Mouse (Mus musculus): ENCODE data around the gene Dync2li1. TPM values are rescaled to one million over a fixed set of nuclear protein-coding genes. Genes with fewer than 3 reads are reported as not detected.

The Dync2li1 gene
- polyA plus RNA-seq, 1 experiment from 2014 or later, result 11.9 TPM

DNA sequence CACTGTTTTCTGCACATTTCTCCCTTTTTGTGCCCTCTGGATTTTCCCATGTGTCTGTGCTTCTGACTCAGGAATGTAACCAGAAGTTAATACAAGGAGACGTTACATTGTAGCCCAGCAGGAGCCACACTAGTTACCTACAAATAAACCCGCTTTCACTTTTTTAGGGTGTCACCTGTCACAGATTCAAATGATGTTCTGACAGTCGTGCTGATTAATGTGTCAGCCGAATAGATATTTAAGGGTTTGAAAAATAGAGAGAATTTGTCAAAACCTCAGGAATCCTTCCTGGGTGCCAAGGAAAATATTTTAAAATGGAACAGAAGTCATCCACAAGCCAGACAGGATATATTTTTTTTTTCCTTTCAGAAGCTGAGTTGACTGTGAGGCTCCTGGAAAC, 59.0 kb downstream of the Dync2li1 start:
- Histone ChIP-seq H3K9me3 (replicated peaks; ENCODE audit: control insufficient read depth, low read length) (no peaks in the 10 kb centered on the region), H3K4me1 (ENCODE audit: control insufficient read depth, insufficient read depth, low read length) (no peaks in the 10 kb centered on the region), H3K4me3 (ENCODE audit: low read depth, low read length) (no peak overlapping the region), H3K36me3 (ENCODE audit: control insufficient read depth, insufficient read depth, low read length) (no peaks in the 10 kb centered on the region), H3K9ac (ENCODE audit: low read depth, low read length) (no peak overlapping the region), H3K4me2 (no peak overlapping the region), H3K27me3 (ENCODE audit: control insufficient read depth, insufficient read depth, low read length) (no peaks in the 10 kb centered on the region), H3K27ac (ENCODE audit: low read depth, low read length) (no peak overlapping the region)
- 82% methylated on average over 4 of the region's 4 CpGs for WGBS (ENCODE audit: insufficient replicate concordance)
- no peak for ATAC-seq (replicated peaks; ENCODE audit: insufficient number of reproducible peaks, low FRiP score, low TSS enrichment)

DNA sequence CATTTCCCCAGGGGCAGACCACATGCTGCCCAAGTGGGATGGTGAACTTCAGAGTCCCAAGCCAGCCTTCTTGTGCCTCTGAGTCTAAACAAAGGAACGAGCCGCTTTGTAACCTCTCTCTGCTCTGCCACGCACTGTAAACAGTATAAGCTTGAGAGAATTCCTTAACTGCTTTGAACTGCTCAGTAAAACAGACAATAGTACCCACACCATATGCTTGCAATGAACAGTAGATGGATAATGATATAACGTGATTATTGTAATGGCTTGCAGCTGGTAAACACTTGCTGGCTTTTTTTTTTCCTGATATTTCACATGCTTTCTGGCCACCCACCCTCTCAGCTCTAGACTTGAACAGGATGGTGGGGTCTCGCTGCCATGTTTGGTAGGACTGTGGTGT, 61.7 kb downstream of the Dync2li1 start:
- no peak overlapping the region for H3K4me2 ChIP-seq
- no peak overlapping the region for H3K4me3 ChIP-seq (ENCODE audit: low read depth, low read length)
- no peak for ATAC-seq (replicated peaks; ENCODE audit: insufficient number of reproducible peaks, low FRiP score, low TSS enrichment)
- H3K27ac ChIP-seq (ENCODE audit: low read depth, low read length), result no peak overlapping the region
- no peak overlapping the region for H3K9ac ChIP-seq (ENCODE audit: low read depth, low read length)
- no peaks in the 10 kb centered on the region for H3K36me3 ChIP-seq (ENCODE audit: control insufficient read depth, insufficient read depth, low read length)
- 76% methylated on average over 5 of the region's 5 CpGs for WGBS (ENCODE audit: insufficient replicate concordance)
- no peaks in the 10 kb centered on the region for H3K4me1 ChIP-seq (ENCODE audit: control insufficient read depth, insufficient read depth, low read length)
- no peaks in the 10 kb centered on the region; the same call in 1 of the 2 replicates for H3K27me3 ChIP-seq (ENCODE audit: control insufficient read depth, insufficient read depth, low read length)
- no peaks in the 10 kb centered on the region for H3K9me3 ChIP-seq (replicated peaks; ENCODE audit: control insufficient read depth, low read length)

DNA sequence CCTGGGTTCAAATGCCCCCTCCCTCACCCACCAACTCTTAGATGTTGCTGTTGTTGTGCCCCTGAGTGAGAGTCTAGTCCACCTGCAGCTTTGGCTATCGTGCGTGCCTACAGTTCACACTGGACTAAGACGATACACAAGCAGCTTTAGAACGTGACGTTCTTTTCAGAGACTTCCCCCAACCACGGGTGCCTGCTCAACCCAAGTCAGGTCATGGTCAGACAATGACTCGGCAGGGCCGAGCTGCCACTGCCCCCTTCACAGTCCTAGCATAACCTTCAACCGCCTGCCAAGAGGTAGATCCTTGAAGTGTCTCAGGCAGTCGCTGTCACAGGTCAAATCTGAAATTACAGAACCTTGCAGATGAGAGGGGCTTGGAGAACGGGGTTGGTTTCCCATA, 62.5 kb downstream of the Dync2li1 start:
- H3K4me3 ChIP-seq (ENCODE audit: low read depth, low read length), result no peak overlapping the region
- H3K36me3 ChIP-seq (ENCODE audit: control insufficient read depth, insufficient read depth, low read length), result no peaks in the 10 kb centered on the region
- no peaks in the 10 kb centered on the region; the same call in 1 of the 2 replicates for H3K27me3 ChIP-seq (ENCODE audit: control insufficient read depth, insufficient read depth, low read length)
- ATAC-seq (replicated peaks; ENCODE audit: insufficient number of reproducible peaks, low FRiP score, low TSS enrichment), result no peak
- H3K27ac ChIP-seq (ENCODE audit: low read depth, low read length), result no peak overlapping the region
- H3K4me1 ChIP-seq (ENCODE audit: control insufficient read depth, insufficient read depth, low read length), result no peaks in the 10 kb centered on the region
- H3K9ac ChIP-seq (ENCODE audit: low read depth, low read length), result no peak overlapping the region
- H3K4me2 ChIP-seq, result no peak overlapping the region
- 80% methylated on average over 11 of the region's 11 CpGs for WGBS (ENCODE audit: insufficient replicate concordance)
- H3K9me3 ChIP-seq (replicated peaks; ENCODE audit: control insufficient read depth, low read length), result no peaks in the 10 kb centered on the region

DNA sequence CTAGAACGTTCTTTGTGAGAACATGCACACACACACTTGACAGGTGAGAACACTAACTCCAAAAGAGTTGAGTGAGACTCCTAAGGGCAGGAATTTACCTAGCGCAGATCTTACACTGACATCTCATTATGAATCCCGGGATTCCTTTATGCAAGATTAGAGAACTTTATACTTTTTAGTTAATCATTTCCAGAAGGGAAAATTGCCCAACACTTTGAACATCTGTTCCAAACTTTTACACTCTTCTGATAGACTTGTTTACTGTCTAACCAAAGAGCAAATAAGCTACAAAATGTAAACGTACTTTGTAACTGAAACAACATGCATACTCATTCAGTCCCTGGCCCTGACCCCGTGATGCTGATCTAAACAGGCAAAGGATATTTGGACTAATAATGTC, 63.0 kb downstream of the Dync2li1 start:
- no peaks in the 10 kb centered on the region for H3K9me3 ChIP-seq (replicated peaks; ENCODE audit: control insufficient read depth, low read length)
- 79% methylated on average over 5 of the region's 5 CpGs for WGBS (ENCODE audit: insufficient replicate concordance)
- no peaks in the 10 kb centered on the region for H3K36me3 ChIP-seq (ENCODE audit: control insufficient read depth, insufficient read depth, low read length)
- H3K4me3 ChIP-seq (ENCODE audit: low read depth, low read length), result no peak overlapping the region
- H3K4me1 ChIP-seq (ENCODE audit: control insufficient read depth, insufficient read depth, low read length), result no peaks in the 10 kb centered on the region
- no peak overlapping the region for H3K27ac ChIP-seq (ENCODE audit: low read depth, low read length)
- H3K9ac ChIP-seq (ENCODE audit: low read depth, low read length), result no peak overlapping the region
- no peaks in the 10 kb centered on the region; the same call in 1 of the 2 replicates for H3K27me3 ChIP-seq (ENCODE audit: control insufficient read depth, insufficient read depth, low read length)
- H3K4me2 ChIP-seq, result no peak overlapping the region
- no peak for ATAC-seq (replicated peaks; ENCODE audit: insufficient number of reproducible peaks, low FRiP score, low TSS enrichment)

DNA sequence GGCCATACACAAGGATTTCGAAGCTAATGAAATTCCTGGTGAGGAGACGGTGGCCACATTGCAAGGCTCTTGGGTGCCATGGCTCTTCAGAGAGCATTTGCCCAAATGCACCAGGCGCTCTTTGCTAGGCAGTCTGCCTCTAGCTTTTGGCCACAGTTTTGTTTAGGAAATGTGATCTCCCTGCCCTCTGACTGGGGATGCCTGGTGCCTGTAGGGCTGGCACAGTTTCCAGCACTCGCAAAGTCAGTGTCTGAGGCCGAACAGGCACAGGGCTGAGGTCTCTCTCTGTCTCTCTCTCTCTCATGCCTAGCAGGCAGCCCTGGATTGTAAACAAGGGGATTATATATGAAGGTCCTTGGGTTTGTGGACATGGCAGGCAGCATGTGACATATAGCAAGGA, 63.8 kb downstream of the Dync2li1 start:
- no peak overlapping the region for H3K4me2 ChIP-seq
- no peaks in the 10 kb centered on the region for H3K36me3 ChIP-seq (ENCODE audit: control insufficient read depth, insufficient read depth, low read length)
- H3K4me3 ChIP-seq (ENCODE audit: low read depth, low read length), result no peak overlapping the region
- no peak for ATAC-seq (replicated peaks; ENCODE audit: insufficient number of reproducible peaks, low FRiP score, low TSS enrichment)
- H3K27ac ChIP-seq (ENCODE audit: low read depth, low read length), result no peak overlapping the region
- no peak overlapping the region for H3K9ac ChIP-seq (ENCODE audit: low read depth, low read length)
- no peaks in the 10 kb centered on the region for H3K4me1 ChIP-seq (ENCODE audit: control insufficient read depth, insufficient read depth, low read length)
- WGBS (ENCODE audit: insufficient replicate concordance), result 73% methylated on average over 5 of the region's 5 CpGs
- no peaks in the 10 kb centered on the region for H3K9me3 ChIP-seq (replicated peaks; ENCODE audit: control insufficient read depth, low read length)
- H3K27me3 ChIP-seq (ENCODE audit: control insufficient read depth, insufficient read depth, low read length), result no peaks in the 10 kb centered on the region; the same call in 1 of the 2 replicates

DNA sequence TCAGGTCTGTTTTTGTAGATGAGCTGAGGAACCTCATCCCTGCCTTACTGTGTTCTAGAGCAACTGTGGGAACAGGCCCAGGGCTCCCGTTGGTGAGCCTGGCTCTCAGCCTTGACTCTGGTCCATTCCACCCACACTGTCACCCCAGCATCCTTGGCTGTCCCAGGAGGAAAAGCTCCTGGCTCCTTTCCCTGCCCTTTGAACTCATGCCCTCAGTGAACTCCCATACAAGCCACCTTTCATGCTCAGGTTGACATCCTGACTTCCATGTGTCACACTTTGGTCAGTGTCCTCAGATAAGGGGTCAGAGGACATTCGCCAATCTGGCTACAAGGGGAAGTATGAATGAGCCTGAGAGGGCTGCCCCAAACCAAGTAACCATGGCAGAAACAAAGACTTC, 67.4 kb downstream of the Dync2li1 start:
- ATAC-seq (replicated peaks; ENCODE audit: insufficient number of reproducible peaks, low FRiP score, low TSS enrichment), result no peak
- 66% methylated on average over 2 of the region's 2 CpGs for WGBS (ENCODE audit: insufficient replicate concordance)
- Histone ChIP-seq H3K36me3 (ENCODE audit: control insufficient read depth, insufficient read depth, low read length) (no peaks in the 10 kb centered on the region), H3K9me3 (replicated peaks; ENCODE audit: control insufficient read depth, low read length) (no peaks in the 10 kb centered on the region), H3K4me2 (no peak overlapping the region), H3K27ac (ENCODE audit: low read depth, low read length) (no peak overlapping the region), H3K9ac (ENCODE audit: low read depth, low read length) (no peak overlapping the region), H3K4me1 (ENCODE audit: control insufficient read depth, insufficient read depth, low read length) (no peaks in the 10 kb centered on the region), H3K4me3 (ENCODE audit: low read depth, low read length) (no peak overlapping the region), H3K27me3 (ENCODE audit: control insufficient read depth, insufficient read depth, low read length) (no peaks in the 10 kb centered on the region; the same call in none of the 2 replicates)

DNA sequence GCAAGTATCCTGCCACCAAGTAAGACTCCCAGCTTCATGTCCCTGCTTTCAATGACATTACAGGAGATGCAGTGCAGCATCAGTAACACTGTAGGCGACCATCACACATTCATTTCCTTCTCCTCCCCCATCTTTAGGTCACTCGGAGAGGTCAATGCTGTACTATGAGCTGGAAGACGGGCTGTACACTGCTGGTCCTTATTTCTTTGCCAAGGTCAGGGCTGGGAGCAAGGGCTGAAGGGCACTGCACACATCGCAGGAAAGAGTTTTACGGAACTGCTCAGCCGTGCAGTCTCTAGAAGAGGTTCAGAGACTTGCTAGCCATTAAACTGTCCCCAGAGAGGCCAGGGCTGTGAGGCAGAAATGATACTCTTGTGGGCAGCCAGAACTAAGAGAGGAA, 70.2 kb downstream of the Dync2li1 start:
- no peak overlapping the region for H3K4me2 ChIP-seq
- H3K27ac ChIP-seq (ENCODE audit: low read depth, low read length), result no peak overlapping the region
- H3K36me3 ChIP-seq (ENCODE audit: control insufficient read depth, insufficient read depth, low read length), result no peaks in the 10 kb centered on the region
- H3K4me1 ChIP-seq (ENCODE audit: control insufficient read depth, insufficient read depth, low read length), result no peaks in the 10 kb centered on the region
- 70% methylated on average over 6 of the region's 6 CpGs for WGBS (ENCODE audit: insufficient replicate concordance)
- H3K4me3 ChIP-seq (ENCODE audit: low read depth, low read length), result no peak overlapping the region
- no peaks in the 10 kb centered on the region; the same call in none of the 2 replicates for H3K27me3 ChIP-seq (ENCODE audit: control insufficient read depth, insufficient read depth, low read length)
- ATAC-seq (replicated peaks; ENCODE audit: insufficient number of reproducible peaks, low FRiP score, low TSS enrichment), result no peak
- H3K9me3 ChIP-seq (replicated peaks; ENCODE audit: control insufficient read depth, low read length), result no peaks in the 10 kb centered on the region
- no peak overlapping the region for H3K9ac ChIP-seq (ENCODE audit: low read depth, low read length)

DNA sequence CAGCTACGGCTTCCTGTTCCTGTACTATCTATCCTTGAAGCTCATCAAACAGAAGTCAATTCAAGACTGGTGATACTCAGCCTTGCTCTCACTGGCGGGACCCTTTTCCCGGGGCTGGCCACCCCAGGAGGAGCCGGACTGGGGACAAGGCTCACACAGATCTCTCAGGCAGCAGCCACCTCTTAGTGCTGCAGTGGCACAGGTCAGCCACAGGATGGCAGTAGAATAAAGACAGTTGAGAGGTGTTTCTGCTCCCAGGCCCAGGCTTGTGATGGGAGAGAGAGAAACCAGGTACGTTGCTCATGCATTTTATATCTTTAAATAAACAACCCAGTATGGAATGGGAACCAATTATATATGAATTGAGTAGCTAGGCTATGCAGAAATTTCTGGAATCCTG, 72.4 kb downstream of the Dync2li1 start:
- Histone ChIP-seq H3K27ac (ENCODE audit: low read depth, low read length) (no peak overlapping the region), H3K9ac (ENCODE audit: low read depth, low read length) (no peak overlapping the region), H3K27me3 (ENCODE audit: control insufficient read depth, insufficient read depth, low read length) (no peaks in the 10 kb centered on the region; the same call in 1 of the 2 replicates), H3K9me3 (replicated peaks; ENCODE audit: control insufficient read depth, low read length) (no peaks in the 10 kb centered on the region), H3K36me3 (ENCODE audit: control insufficient read depth, insufficient read depth, low read length) (no peaks in the 10 kb centered on the region), H3K4me1 (ENCODE audit: control insufficient read depth, insufficient read depth, low read length) (no peaks in the 10 kb centered on the region), H3K4me2 (no peak overlapping the region), H3K4me3 (ENCODE audit: low read depth, low read length) (no peak overlapping the region)
- ATAC-seq (replicated peaks; ENCODE audit: insufficient number of reproducible peaks, low FRiP score, low TSS enrichment), result no peak
- 22% methylated on average over 5 of the region's 5 CpGs for WGBS (ENCODE audit: insufficient replicate concordance)

Measured in heart, embryonic 11.5 days (tissue).